Mouse (Mus musculus): ENCODE results near the gene Tpm1.

The Tpm1 gene

GRCm38 (mm10) chr9:66988888-66989414 lies 60.3 kb downstream of the Tpm1 start:
- 30% methylated on average over 6 of the region's 6 CpGs for WGBS

GRCm38 (mm10) chr9:66988198-66988887 lies 60.9 kb downstream of the Tpm1 start:
- WGBS = 66% methylated on average over 11 of the region's 11 CpGs

- 64% methylated on average over 7 of the region's 7 CpGs for WGBS
These were observed 63.8 kb downstream of the Tpm1 start for GRCm38 (mm10) chr9:66985377-66985776.

DNA sequence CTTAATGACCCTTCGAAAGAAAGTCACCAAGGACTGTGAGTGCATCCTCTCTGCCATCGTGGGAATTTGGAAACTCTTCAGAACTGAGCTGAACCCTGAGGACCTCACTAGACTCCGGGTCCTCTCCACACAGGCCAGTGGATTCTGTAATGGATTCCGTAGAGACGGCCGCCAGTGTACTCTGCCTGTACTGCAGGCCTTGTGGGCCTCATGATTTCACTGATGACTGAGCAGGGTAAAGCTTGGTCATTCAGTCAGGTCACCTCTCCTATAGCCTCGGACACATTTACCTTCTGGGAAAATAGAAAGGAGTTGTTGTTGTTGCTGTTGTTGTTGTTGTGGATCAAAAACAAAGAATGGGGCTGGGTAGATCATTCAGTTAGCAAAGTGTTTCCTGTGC lies 67.1 kb downstream of the Tpm1 start:
- WGBS = 79% methylated on average over 7 of the region's 7 CpGs

DNA sequence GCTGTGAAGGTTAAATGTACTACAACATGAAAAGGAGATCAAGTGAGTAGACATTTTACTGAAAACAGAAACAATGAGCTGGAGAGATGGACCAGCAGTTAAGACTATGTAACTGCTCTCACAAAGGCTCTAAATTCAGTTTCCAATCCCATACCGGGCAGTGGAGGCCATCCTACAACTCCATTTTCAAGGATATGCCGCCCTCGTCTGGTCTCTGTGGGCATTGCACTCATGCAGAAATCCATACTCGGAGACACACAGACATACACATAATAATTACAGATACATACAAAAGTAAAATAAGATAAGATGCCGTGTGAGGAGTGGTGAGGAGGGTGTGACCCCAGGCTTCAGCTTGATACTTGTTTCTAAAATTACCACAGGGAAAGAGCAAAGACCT lies 68.7 kb downstream of the Tpm1 start:
- 6% methylated on average over 5 of the region's 5 CpGs for WGBS

- 78% methylated on average over 1 of the region's 1 CpGs for WGBS
These were observed 70.7 kb downstream of the Tpm1 start for GRCm38 (mm10) chr9:66978468-66978867.

DNA sequence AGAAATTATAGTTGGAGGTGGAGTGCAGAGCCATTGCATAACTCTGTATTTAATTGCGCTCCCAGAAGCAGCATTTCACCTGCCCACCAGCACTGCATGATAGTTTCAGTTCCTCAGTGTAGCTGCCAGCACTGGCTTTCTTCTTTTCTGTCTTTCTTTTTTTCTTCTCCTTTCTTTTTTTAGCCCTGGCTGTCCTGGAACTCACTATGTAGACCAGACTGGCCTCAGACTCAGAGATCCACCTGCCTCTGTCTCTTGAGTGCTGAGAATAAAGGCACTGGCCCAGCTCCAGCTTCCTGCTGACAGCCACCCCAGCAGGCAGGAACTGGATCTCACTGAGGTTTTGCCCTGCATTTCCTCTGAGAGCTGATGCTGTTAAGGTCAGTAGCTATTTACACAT lies 71.2 kb downstream of the Tpm1 start:
- 48% methylated on average over 1 of the region's 1 CpGs for WGBS

GRCm38 (mm10) chr9:66977121-66977520 lies 72.1 kb downstream of the Tpm1 start:
- WGBS = 42% methylated on average over 5 of the region's 5 CpGs

DNA sequence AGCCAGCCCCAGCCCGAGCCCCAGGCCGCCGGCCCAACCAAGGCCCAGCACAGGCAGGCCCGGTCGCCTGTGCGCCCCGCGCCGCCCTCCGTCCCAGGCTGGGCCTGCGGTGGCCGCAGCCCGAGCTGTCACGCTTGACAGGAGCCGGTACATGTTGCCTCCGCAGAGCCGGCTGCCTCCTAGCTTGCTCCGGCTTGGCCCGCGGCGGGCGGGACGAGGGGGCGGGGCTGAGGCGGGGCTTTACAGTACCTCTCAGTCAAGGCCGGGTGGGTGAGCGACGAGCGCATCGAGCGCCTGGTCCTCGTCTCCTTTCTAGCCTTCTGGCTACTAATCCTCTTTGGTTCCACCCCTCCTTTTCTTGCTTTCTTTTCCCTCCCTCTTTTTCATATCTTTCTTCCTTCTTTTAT lies 74.0 kb downstream of the Tpm1 start, which contains the start of gene Lactb:
TSS of gene Lactb (minus strand) at position 246 of the 407 bp plus-strand sequence.
- WGBS = under 1% methylated on average over 32 of the region's 32 CpGs

GRCm38 (mm10) chr9:66974721-66975225 lies 74.4 kb downstream of the Tpm1 start:
- under 1% methylated on average over 41 of the region's 41 CpGs for WGBS

Measured in cerebral cortex, adult 2 months (tissue).